Mouse (Mus musculus): ENCODE results near the gene Ccdc144b. TPM values are rescaled to one million over a fixed set of nuclear protein-coding genes. Genes with fewer than 3 reads are reported as not detected.

Ccdc144b gene
- total RNA-seq, 2 experiments from 2014 or later: not detected

DNA sequence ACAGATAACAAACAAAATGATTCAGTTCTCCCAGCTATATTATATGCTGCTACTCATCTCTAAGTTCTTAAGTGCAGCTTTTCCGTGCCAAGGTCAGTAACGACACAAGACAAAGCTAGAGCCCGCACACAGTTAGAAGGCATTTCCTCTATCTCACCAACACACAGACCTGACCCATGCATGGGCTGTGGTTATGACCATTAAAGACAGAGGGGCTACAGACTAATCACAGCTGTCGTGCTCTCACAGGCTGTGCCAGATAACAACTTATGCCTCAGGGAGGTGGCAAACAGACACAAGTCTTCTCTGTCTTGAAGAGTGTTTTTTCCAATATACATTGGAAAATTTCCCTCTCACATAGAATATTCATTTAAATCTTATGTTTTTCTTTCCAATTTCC lies 88.4 kb downstream of the Ccdc144b start:
- intact Hi-C loops (cut with DNase I): no loop called here
- no peak for DNase-seq (ENCODE audit: low spot score)

DNA sequence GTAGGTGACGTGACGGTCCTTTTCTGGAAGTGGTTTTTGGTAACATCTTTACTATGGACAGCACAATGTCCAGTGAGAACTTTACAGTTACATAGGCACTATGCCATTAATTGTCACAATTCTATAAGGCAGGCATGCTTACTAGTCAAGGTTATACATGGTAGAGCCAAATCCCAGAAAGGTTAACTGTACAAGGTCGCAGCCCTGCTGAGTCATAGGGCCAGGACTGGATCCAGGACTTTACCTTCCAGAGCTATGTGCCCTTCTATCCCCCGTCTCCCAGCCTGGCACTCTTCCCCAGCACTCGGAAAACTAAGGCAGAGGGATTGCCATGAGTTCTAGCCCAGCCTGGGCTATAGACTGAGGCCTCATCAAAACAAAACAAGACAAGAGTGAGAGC lies 89.4 kb downstream of the Ccdc144b start:
- intact Hi-C loops (cut with DNase I): no loop called here

DNA sequence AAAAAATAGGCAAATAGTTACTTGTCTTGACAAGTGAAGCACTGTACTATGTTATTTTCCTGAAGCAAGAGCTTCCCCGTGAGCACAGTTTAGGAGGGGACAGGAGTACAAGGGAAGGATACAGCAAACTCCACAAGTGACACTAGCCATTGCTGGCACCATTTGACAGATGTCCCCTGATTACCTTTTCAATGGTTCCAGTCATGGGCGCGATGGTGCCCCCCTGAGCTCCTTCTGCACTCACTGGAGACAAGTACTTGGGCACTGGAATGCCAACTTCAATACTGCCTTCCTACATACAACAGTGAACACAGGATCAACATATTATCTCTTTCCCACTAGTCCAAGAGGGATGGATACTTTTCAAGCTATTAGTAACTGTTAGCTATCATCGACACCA lies 89.9 kb downstream of the Ccdc144b start:
- DNase-seq (ENCODE audit: low spot score): no peak
- intact Hi-C loops (cut with DNase I): no loop called here

More for the DNA sequence above, 89.4 kb downstream of the Ccdc144b start:
- DNase-seq (ENCODE audit: low spot score): no peak

DNA sequence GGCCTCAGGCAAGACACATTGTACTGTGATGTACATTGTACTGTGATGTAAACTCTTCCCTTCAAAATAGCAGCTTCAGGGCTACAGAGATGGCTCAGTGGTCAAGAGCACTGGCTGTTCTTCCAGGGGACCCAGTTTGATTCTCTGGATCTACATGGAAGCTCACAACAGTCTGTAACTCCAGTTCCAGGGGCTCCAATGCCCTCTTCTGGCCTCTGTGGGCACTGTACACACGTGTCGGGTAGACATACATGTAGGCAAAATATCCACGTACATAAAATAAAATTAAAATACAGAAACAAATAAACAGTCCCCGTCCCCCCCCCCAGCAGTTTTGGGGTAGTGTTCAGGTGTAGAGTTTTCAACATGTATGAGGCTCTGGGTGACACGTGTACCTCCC lies 90.4 kb downstream of the Ccdc144b start:
- no peak for DNase-seq (ENCODE audit: low spot score)
- intact Hi-C loops (cut with DNase I): no loop called here

Other genes with a start within 250 kb of the Ccdc144b start
- gene Dcun1d1, start 116.1 kb downstream of the Ccdc144b start, total RNA-seq (2021): 10 to 100 TPM; 55.8 to 59.2 TPM
- gene Mccc1, start 52.9 kb downstream of the Ccdc144b start, total RNA-seq (2021): 10 to 100 TPM; 79.4 to 87.1 TPM
- gene Acad9, start 12.4 kb upstream of the Ccdc144b start, total RNA-seq (2021): 10 to 100 TPM; 42.5 to 48.7 TPM
- 1 to 10 TPM; 3.7 TPM for gene D3Ertd254e, start 97.5 kb upstream of the Ccdc144b start, total RNA-seq (2021)
- not detected for gene Qrfpr, start 168.8 kb upstream of the Ccdc144b start, total RNA-seq (2021)